ENCODE assay signal across 10 mouse cellular contexts in genomic region chr2:50916323-50917221, GRCm38 (mm10).
A peak's percentile ranks its signal among the peaks of the same experiment; 100 is the strongest.
DNase-seq lines count a peak whose midpoint lies in the region; ATAC-seq and TF ChIP-seq lines count a peak whose summit lies in the region.
"Had no signal": no experiment of that assay in that cellular context is flagged by ENCODE, and none has a peak within 500 bp of the region (broad histone marks: within the 10 kb centered on the region; RNA-seq: fewer than 3 reads in every experiment).

No protein-coding gene starts in this region.

- H3K27ac ChIP-seq in midbrain, postnatal 0 days (ENCODE audit: low read depth, low read length) = peak overlapping the region; percentile 13; the same call in 1 of the 2 replicates
- H3K27ac ChIP-seq: macrophage had no signal

- TF ChIP-seq CTCF in midbrain, postnatal 0 days (IDR thresholded peaks at IDR 0.05) = no peak

- H3K27me3 ChIP-seq in midbrain, postnatal 0 days (ENCODE audit: insufficient read depth, low read length) = no peaks in the 10 kb centered on the region

- no peak for ATAC-seq in midbrain, postnatal 0 days (ENCODE audit: low FRiP score)

- H3K9me3 ChIP-seq in midbrain, postnatal 0 days (ENCODE audit: low read length) = no peaks in the 10 kb centered on the region

- no peaks in the 10 kb centered on the region for H3K4me1 ChIP-seq in midbrain, postnatal 0 days (ENCODE audit: insufficient read depth, low read length)

- no peaks in the 10 kb centered on the region for H3K36me3 ChIP-seq in midbrain, postnatal 0 days (ENCODE audit: insufficient read depth, low read length)

- DNase-seq in layer of hippocampus, adult 11-12 months (ENCODE audit: low spot score) = peak; percentile 6
- no peak for DNase-seq in layer of hippocampus, postnatal 36 days
- peak; percentile 59 for DNase-seq in brain, adult 2 months (ENCODE audit: low read depth, low spot score)
- DNase-seq in frontal cortex, postnatal 14 days (ENCODE audit: low spot score in 2 of 2) = peak; percentile 3 to 5
- peak; percentile 70 for DNase-seq in midbrain, postnatal 0 days (ENCODE audit: low spot score)
- DNase-seq in thymus, postnatal 14 days = no peak
- DNase-seq in spleen, postnatal 36 days (ENCODE audit: low spot score in 2 of 2) = no peak
- no peak for DNase-seq in thymus, postnatal 25 days
- DNase-seq: thymus, adult 18-20 months had no signal

- WGBS in midbrain, postnatal 0 days = 45% methylated on average over 18 of the region's 18 CpGs

- H3K4me2 ChIP-seq in midbrain, postnatal 0 days (ENCODE audit: low read depth, low read length, poor library complexity, severe bottlenecking) = no peak overlapping the region

- H3K4me3 ChIP-seq in midbrain, postnatal 0 days (ENCODE audit: low read depth, low read length) = no peak overlapping the region

- no peak overlapping the region for H3K9ac ChIP-seq in midbrain, postnatal 0 days (replicated peaks; ENCODE audit: low read length, poor library complexity, severe bottlenecking)

Comparison
In these comparisons a context has a peak if more than half of its experiments do, and no peak if none do; other contexts are left out.
1. DNase-seq: peak in layer of hippocampus, adult 11-12 months (single experiment), brain, adult 2 months (single experiment), frontal cortex, postnatal 14 days (2 of 2) and midbrain, postnatal 0 days (single experiment); none in layer of hippocampus, postnatal 36 days (0 of 2), thymus, postnatal 14 days (single experiment), spleen, postnatal 36 days (0 of 2) and thymus, postnatal 25 days (single experiment).